Mouse (Mus musculus) embryonic stem cell, embryonic (primary cell): Measurements from ENCODE around the gene 1700018B08Rik.

Experiments used
- CTCF ChIA-PET, 4 experiments: fragments of 300-600 bp in 2 of 4; fragments of 350-600 bp in 2 of 4; sonication (Branson Sonifier 250); formaldehyde crosslinking; loops; one replicate each; lab custom pipeline; 2022; ENCODE audit warnings: inconsistent platforms in 2 of 4; lab: Charles Lee
- POLR2A ChIA-PET, 4 experiments: fragments of 300-600 bp in 2 of 4; fragments of 350-600 bp in 2 of 4; sonication (Branson Sonifier 250); formaldehyde crosslinking; loops; one replicate each; lab custom pipeline; 2022; ENCODE audit warnings: antibody characterized with exemption in 4 of 4, inconsistent platforms in 1 of 4; lab: Charles Lee

The 1700018B08Rik gene

DNA sequence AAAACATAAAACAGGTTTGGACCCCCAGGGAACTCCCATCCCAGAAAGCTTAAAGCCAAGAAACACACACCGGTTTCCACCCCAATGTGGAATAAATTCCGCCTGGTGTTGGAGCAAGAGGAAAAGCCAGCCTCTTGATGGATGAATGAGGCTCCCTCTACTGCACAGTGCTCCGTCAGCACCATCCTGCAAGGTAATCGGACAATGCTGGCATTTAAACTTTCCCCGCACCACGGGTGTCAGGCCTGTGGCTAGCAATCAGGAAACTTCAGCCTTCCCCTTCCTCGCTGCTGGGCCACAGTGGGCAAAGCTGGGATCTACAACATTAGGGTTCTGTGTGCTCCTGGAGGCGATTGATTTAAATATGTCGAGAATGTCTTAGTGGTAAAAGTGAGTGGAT is 52.5 kb downstream of the 1700018B08Rik start:
- ChIA-PET CTCF (interaction anchor here in 1 of 4 experiments (0.7 kb wide), 1 partner anchor 1215 kb away, joined by 6 read pairs; no protein-coding TSS in a partner anchor), POLR2A (no interaction called here)

DNA sequence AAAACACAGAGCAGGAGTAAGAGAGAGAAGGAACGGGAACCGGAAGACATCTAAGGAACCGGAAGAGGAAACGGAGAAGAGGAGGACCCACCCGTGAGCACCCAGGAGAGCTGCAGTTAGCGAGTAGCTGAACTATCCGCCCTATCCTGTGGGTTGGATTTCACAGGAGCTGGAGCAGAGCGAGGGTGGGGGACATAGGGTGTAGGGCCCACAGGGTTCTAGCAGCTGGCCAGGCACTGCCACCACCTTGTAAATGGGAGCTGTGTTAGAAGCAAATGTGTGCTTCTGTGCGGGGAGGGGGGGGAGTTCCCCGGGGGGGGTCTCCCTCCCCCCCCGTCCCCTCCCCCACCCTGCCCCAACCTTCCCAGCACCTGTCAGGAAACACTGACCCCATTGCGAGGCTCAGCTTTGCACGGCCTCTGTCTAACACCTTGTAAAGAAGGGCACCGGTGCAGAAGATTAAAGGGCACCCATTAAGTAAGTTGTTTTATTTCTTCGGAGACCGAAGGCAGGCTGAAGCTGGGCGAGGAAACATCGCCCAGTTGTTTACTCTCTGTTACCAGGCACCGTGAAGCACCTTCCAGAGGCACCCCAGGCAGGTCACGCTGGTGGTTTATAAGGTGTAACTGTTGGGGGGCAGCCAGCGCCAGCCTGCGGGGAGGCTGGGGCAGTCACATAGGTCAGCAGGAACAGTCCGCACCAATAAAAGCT is 59.9 kb downstream of the 1700018B08Rik start:
- CTCF ChIA-PET = interaction anchor here in 2 of 4 experiments (0.6 to 0.9 kb wide), 3 partner anchors 12 to 441 kb away, joined by 4 to 6 read pairs (median 4); no protein-coding TSS in a partner anchor
- POLR2A ChIA-PET = interaction anchor here in 2 of 4 experiments (0.6 to 1.1 kb wide), 2 partner anchors 29 to 365 kb away, joined by 3 to 4 read pairs; no protein-coding TSS in a partner anchor
